Comparison of ENCODE assay signal across 16 mouse cellular contexts in genomic region chr6:122782164-122782563, GRCm38 (mm10). TPM values are rescaled to one million over a fixed set of nuclear protein-coding genes. Genes with fewer than 3 reads are reported as not detected.
DNase-seq lines count a peak whose midpoint lies in the region; ATAC-seq lines count a peak whose summit lies in the region.
"Had no signal": no experiment of that assay in that cellular context is flagged by ENCODE, and none has a peak within 500 bp of the region (broad histone marks: within the 10 kb centered on the region; RNA-seq: fewer than 3 reads in every experiment).

No protein-coding gene starts in this region.

- no peak overlapping the region for H3K4me3 ChIP-seq in midbrain, embryonic 10.5 days
- H3K4me3 ChIP-seq: embryonic facial prominence, embryonic 10.5 days; hindbrain, embryonic 10.5 days; limb, embryonic 10.5 days; midbrain, embryonic 12.5 days; neural tube, embryonic 12.5 days had no signal

- H3K36me3 ChIP-seq in midbrain, embryonic 10.5 days: no peaks in the 10 kb centered on the region
- H3K36me3 ChIP-seq: embryonic facial prominence, embryonic 10.5 days; hindbrain, embryonic 10.5 days; limb, embryonic 10.5 days; midbrain, embryonic 12.5 days; neural tube, embryonic 12.5 days had no signal

- ATAC-seq in megakaryocyte progenitor cell, adult 5-6 weeks (replicated peaks; ENCODE audit: poor library complexity): peak; percentile 84
- ATAC-seq: CD4-positive, CD25-positive, alpha-beta regulatory T cell, adult 4 months; forebrain, embryonic 14.5 days; intestine, postnatal 0 days had no signal

- no peak overlapping the region for H3K27ac ChIP-seq in midbrain, embryonic 10.5 days (replicated peaks)
- H3K27ac ChIP-seq: embryonic facial prominence, embryonic 10.5 days; hindbrain, embryonic 10.5 days; limb, embryonic 10.5 days; midbrain, embryonic 12.5 days; neural tube, embryonic 12.5 days had no signal

- DNase-seq in heart, adult 18-20 months: peak; percentile 47 to 51
- DNase-seq in heart, adult 8-10 months (ENCODE audit: low spot score): no peak
- peak; percentile 45 for DNase-seq in cerebellum, adult 11 months
- DNase-seq in gonadal fat pad, adult 2 months (ENCODE audit: low read depth): peak; percentile 14
- DNase-seq in urinary bladder, adult 18-20 months (ENCODE audit: low spot score in 2 of 2): no peak
- no peak for DNase-seq in layer of hippocampus, postnatal 36 days
- DNase-seq in midbrain, embryonic 10.5 days (ENCODE audit: low spot score): no peak

- H3K4me1 ChIP-seq in midbrain, embryonic 10.5 days: no peaks in the 10 kb centered on the region
- H3K4me1 ChIP-seq: hindbrain, embryonic 10.5 days; midbrain, embryonic 12.5 days; neural tube, embryonic 12.5 days had no signal

- H3K9me3 ChIP-seq in midbrain, embryonic 10.5 days (replicated peaks): no peaks in the 10 kb centered on the region
- H3K9me3 ChIP-seq: embryonic facial prominence, embryonic 10.5 days; hindbrain, embryonic 10.5 days; limb, embryonic 10.5 days; midbrain, embryonic 12.5 days; neural tube, embryonic 12.5 days had no signal

- 85% methylated on average over 3 of the region's 3 CpGs for WGBS in midbrain, embryonic 10.5 days

- H3K27me3 ChIP-seq in midbrain, embryonic 10.5 days (ENCODE audit: low read depth, poor library complexity, severe bottlenecking): no peaks in the 10 kb centered on the region
- H3K27me3 ChIP-seq: midbrain, embryonic 12.5 days; neural tube, embryonic 12.5 days had no signal

RNA-seq across cellular contexts. Expression of gene Slc2a3, which starts 19.3 kb away (rescaled TPM):
- 1 to 10 TPM; 2.7 to 3.5 TPM for total RNA-seq in heart, adult 18-20 months (2021)
- 1 to 10 TPM; 2.3 to 2.9 (median 2.4) TPM for total RNA-seq in heart, adult 8-10 months (2022)
- polyA plus RNA-seq in gonadal fat pad, adult 2 months (2012; rRNA removed): 23.2 and 27.8 TPM in 2 replicates
- total RNA-seq in megakaryocyte progenitor cell, adult 5-6 weeks (2015): 7.0 and 10.0 TPM in 2 replicates
- 12.4 and 13.9 TPM in 2 replicates for total RNA-seq in megakaryocyte progenitor cell, adult 5-6 weeks (2017)
- 100 to 1,000 TPM; 110 to 121 TPM for total RNA-seq in layer of hippocampus, postnatal 36 days (2021)
- polyA plus RNA-seq in midbrain, embryonic 10.5 days (2016; fragmentation: Nextera tagmentation; extraction: Ambion mirVana): 42.0 and 63.0 TPM in 2 replicates

RNA-seq across cellular contexts. Expression of gene Foxj2, which starts 37.5 kb away (rescaled TPM):
- 10 to 100 TPM; 31.7 to 33.5 TPM for total RNA-seq in heart, adult 18-20 months (2021)
- 10 to 100 TPM; 26.3 to 31.5 (median 29.1) TPM for total RNA-seq in heart, adult 8-10 months (2022)
- 10.4 and 15.8 TPM in 2 replicates for polyA plus RNA-seq in gonadal fat pad, adult 2 months (2012; rRNA removed)
- 9.9 and 10.3 TPM in 2 replicates for total RNA-seq in megakaryocyte progenitor cell, adult 5-6 weeks (2015)
- total RNA-seq in megakaryocyte progenitor cell, adult 5-6 weeks (2017): 3.0 and 3.5 TPM in 2 replicates
- 10 to 100 TPM; 26.5 to 30.3 TPM for total RNA-seq in layer of hippocampus, postnatal 36 days (2021)
- 2.0 and 2.4 TPM in 2 replicates for polyA plus RNA-seq in midbrain, embryonic 10.5 days (2016; fragmentation: Nextera tagmentation; extraction: Ambion mirVana)

Comparison
In these comparisons a context has a peak if more than half of its experiments do, and no peak if none do; other contexts are left out.
1. DNase-seq: peak in heart, adult 18-20 months (2 of 2), cerebellum, adult 11 months (single experiment) and gonadal fat pad, adult 2 months (single experiment); none in heart, adult 8-10 months (single experiment), urinary bladder, adult 18-20 months (0 of 2), layer of hippocampus, postnatal 36 days (0 of 2) and midbrain, embryonic 10.5 days (single experiment).
2. RNA of gene Slc2a3, which starts 19.3 kb away (total RNA-seq): 110 to 121 TPM in layer of hippocampus, postnatal 36 days; 7.0 to 13.9 TPM in megakaryocyte progenitor cell, adult 5-6 weeks, 2.7 to 3.5 TPM in heart, adult 18-20 months and 2.3 to 2.9 TPM in heart, adult 8-10 months; every median in the first group is over 4 times any median in the second.